Mouse (Mus musculus): ENCODE measurements around the gene Gda. TPM values are rescaled to one million over a fixed set of nuclear protein-coding genes. Genes with fewer than 3 reads are reported as not detected.

The Gda gene
- polyA plus RNA-seq, 1 experiment from 2014 or later, result not detected

DNA sequence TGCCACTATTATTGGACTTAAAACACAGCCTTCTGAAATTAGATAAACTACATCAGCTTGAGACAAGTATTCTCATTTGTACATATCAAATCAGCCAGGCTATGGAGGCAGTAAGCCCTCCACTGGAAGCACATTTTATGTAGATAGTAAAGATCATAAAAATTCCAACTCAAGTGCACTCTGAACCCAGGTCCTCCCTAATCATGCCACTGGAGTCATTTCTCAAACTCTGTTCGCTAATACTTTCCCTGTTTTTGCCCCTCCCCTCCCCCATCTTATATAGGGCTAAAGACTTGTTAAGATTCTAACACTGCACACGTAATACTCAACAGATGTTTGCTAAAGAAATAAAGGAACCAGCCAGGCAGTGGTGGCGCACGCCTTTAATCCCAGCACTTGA is 39.9 kb downstream of the Gda start:
- Histone ChIP-seq H3K4me3 (no peak overlapping the region), H3K4me1 (no peaks in the 10 kb centered on the region), H3K36me3 (replicated peaks) (no peaks in the 10 kb centered on the region), H3K27me3 (ENCODE audit: poor library complexity, severe bottlenecking) (no peaks in the 10 kb centered on the region), H3K9me3 (no peaks in the 10 kb centered on the region), H3K27ac (no peak overlapping the region)
- WGBS, result 86% methylated on average over 4 of the region's 4 CpGs
- DNase-seq (ENCODE audit: extremely low spot score, low spot score), result no peak

- Histone ChIP-seq H3K27me3 (ENCODE audit: poor library complexity, severe bottlenecking) (no peaks in the 10 kb centered on the region), H3K4me1 (no peaks in the 10 kb centered on the region), H3K36me3 (replicated peaks) (no peaks in the 10 kb centered on the region), H3K4me3 (no peak overlapping the region), H3K27ac (no peak overlapping the region), H3K9me3 (no peaks in the 10 kb centered on the region)
- 85% methylated on average over 2 of the region's 2 CpGs for WGBS
- no peak for DNase-seq (ENCODE audit: extremely low spot score, low spot score)
These were observed 40.4 kb downstream of the Gda start for GRCm38 (mm10) chr19:21432879-21433278.

GRCm38 (mm10) chr19:21432286-21432685 is 41.0 kb downstream of the Gda start:
- H3K4me3 ChIP-seq, result no peak overlapping the region
- no peaks in the 10 kb centered on the region for H3K36me3 ChIP-seq (replicated peaks)
- no peaks in the 10 kb centered on the region for H3K27me3 ChIP-seq (ENCODE audit: poor library complexity, severe bottlenecking)
- no peaks in the 10 kb centered on the region for H3K9me3 ChIP-seq
- WGBS, result 95% methylated on average over 3 of the region's 3 CpGs
- H3K4me1 ChIP-seq, result no peaks in the 10 kb centered on the region
- H3K27ac ChIP-seq, result no peak overlapping the region
- DNase-seq (ENCODE audit: extremely low spot score, low spot score), result no peak

- no peak overlapping the region for H3K27ac ChIP-seq
- H3K36me3 ChIP-seq (replicated peaks), result no peaks in the 10 kb centered on the region
- no peak for DNase-seq (ENCODE audit: extremely low spot score, low spot score)
- no peaks in the 10 kb centered on the region for H3K27me3 ChIP-seq (ENCODE audit: poor library complexity, severe bottlenecking)
- 91% methylated on average over 4 of the region's 4 CpGs for WGBS
- H3K9me3 ChIP-seq, result no peaks in the 10 kb centered on the region
- no peak overlapping the region for H3K4me3 ChIP-seq
- H3K4me1 ChIP-seq, result no peaks in the 10 kb centered on the region
These were observed 47.9 kb downstream of the Gda start for GRCm38 (mm10) chr19:21425391-21425790.

DNA sequence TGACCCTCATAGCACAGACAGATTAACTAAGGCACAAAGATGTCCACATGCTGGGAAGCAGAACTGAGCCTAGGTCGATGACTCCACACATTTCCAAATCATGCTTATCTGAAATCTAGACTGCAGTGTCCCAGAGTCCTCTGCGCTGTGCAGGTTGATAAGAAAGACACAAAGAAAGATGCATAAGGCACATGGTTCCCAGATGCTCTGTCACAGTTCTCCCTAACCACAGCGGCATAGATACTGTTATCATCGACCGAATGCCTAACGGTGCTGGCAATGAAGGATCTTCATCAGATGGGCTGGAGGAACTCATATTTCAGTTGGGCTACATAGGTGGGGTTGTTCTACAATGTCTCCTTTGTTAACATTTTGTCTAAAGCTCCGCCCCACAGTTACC is 49.5 kb downstream of the Gda start:
- H3K4me1 ChIP-seq, result no peaks in the 10 kb centered on the region
- DNase-seq (ENCODE audit: extremely low spot score, low spot score), result no peak
- 91% methylated on average over 7 of the region's 7 CpGs for WGBS

DNA sequence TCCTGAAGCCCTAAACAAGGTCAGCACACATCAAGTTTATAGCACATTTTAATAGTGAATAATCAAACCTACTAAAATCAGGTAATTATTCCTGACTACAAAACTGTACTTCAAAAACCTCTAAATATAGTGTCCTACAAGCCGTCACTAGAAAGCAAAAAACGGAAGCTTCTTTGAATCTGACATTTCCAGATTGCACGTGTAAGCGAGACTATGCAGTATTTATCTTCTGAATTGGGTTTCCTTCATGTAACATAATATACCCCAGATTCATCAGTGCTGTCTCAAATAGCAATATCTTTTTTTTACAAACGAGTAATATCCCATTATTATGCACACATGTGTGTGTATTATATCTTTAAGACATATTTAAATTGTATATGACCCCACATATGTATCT is 54.8 kb downstream of the Gda start:
- no peaks in the 10 kb centered on the region for H3K36me3 ChIP-seq (replicated peaks)
- no peak overlapping the region for H3K27ac ChIP-seq
- DNase-seq (ENCODE audit: extremely low spot score, low spot score), result no peak
- no peak overlapping the region for H3K4me3 ChIP-seq
- no peaks in the 10 kb centered on the region for H3K27me3 ChIP-seq (ENCODE audit: poor library complexity, severe bottlenecking)
- H3K9me3 ChIP-seq, result no peaks in the 10 kb centered on the region
- 89% methylated on average over 5 of the region's 5 CpGs for WGBS
- no peaks in the 10 kb centered on the region for H3K4me1 ChIP-seq

More for the DNA sequence above, 49.5 kb downstream of the Gda start:
- Histone ChIP-seq H3K27me3 (ENCODE audit: poor library complexity, severe bottlenecking) (no peaks in the 10 kb centered on the region), H3K27ac (no peak overlapping the region), H3K9me3 (no peaks in the 10 kb centered on the region), H3K36me3 (replicated peaks) (no peaks in the 10 kb centered on the region), H3K4me3 (no peak overlapping the region)

GRCm38 (mm10) chr19:21415377-21415776 is 57.9 kb downstream of the Gda start:
- Histone ChIP-seq H3K27ac (no peak overlapping the region), H3K4me3 (no peak overlapping the region), H3K36me3 (replicated peaks) (no peaks in the 10 kb centered on the region), H3K9me3 (no peaks in the 10 kb centered on the region), H3K4me1 (no peaks in the 10 kb centered on the region), H3K27me3 (ENCODE audit: poor library complexity, severe bottlenecking) (no peaks in the 10 kb centered on the region)
- DNase-seq (ENCODE audit: extremely low spot score, low spot score), result no peak
- 80% methylated on average over 3 of the region's 3 CpGs for WGBS

DNA sequence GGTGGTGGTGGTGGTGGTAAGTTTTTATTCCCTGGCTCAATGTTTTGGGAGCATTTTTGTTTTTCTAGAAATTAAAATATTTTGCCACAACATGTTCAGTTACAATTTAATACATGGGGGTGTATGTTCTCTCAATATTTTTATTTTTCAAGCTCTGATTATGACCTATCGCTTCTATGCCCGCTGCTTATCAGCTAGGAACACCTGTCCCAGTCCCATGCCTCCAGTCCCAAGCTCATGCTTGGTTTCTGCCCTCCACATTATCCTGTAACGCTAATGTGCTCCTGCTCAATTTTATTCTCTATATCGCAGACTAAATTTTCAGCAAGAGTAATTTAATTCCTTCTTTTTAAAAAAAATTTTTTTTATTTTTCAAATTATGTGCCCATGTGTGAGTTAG is 64.1 kb downstream of the Gda start:
- no peaks in the 10 kb centered on the region for H3K9me3 ChIP-seq
- 93% methylated on average over 4 of the region's 4 CpGs for WGBS
- no peak for DNase-seq (ENCODE audit: extremely low spot score, low spot score)
- no peaks in the 10 kb centered on the region for H3K4me1 ChIP-seq
- no peaks in the 10 kb centered on the region for H3K36me3 ChIP-seq (replicated peaks)
- H3K27me3 ChIP-seq (ENCODE audit: poor library complexity, severe bottlenecking), result no peaks in the 10 kb centered on the region
- no peak overlapping the region for H3K27ac ChIP-seq
- no peak overlapping the region for H3K4me3 ChIP-seq

DNA sequence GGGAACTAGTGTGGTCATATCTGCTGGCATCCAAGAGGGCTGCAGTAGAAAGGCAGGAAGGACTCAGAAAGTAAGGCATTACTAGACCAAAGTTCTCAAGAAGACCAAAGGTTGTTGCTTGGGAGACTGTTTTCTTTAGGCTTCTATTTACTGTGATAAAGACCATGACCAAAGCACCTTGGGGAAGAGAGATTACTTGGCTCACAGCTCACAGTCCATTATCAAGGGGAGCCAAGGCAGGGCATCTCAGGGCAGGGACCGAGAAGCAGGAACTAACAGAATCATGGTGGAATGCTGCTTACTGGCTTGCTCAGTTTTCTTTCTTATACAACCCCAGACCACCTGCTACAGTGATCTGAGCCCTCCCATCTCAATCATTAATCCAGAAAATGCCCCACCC is 65.9 kb downstream of the Gda start:
- 88% methylated on average over 1 of the region's 1 CpGs for WGBS
- no peaks in the 10 kb centered on the region for H3K9me3 ChIP-seq
- DNase-seq (ENCODE audit: extremely low spot score, low spot score), result no peak
- no peaks in the 10 kb centered on the region for H3K27me3 ChIP-seq (ENCODE audit: poor library complexity, severe bottlenecking)
- H3K4me3 ChIP-seq, result no peak overlapping the region
- H3K27ac ChIP-seq, result no peak overlapping the region
- H3K4me1 ChIP-seq, result no peaks in the 10 kb centered on the region
- no peaks in the 10 kb centered on the region for H3K36me3 ChIP-seq (replicated peaks)

GRCm38 (mm10) chr19:21397994-21398393 is 75.3 kb downstream of the Gda start:
- DNase-seq (ENCODE audit: extremely low spot score, low spot score), result no peak
- Histone ChIP-seq H3K4me3 (no peak overlapping the region), H3K36me3 (replicated peaks) (no peaks in the 10 kb centered on the region), H3K27ac (no peak overlapping the region), H3K27me3 (ENCODE audit: poor library complexity, severe bottlenecking) (no peaks in the 10 kb centered on the region), H3K9me3 (no peaks in the 10 kb centered on the region), H3K4me1 (no peaks in the 10 kb centered on the region)

- 92% methylated on average over 7 of the region's 7 CpGs for WGBS
- Histone ChIP-seq H3K9me3 (no peaks in the 10 kb centered on the region), H3K36me3 (replicated peaks) (no peaks in the 10 kb centered on the region), H3K4me1 (no peaks in the 10 kb centered on the region), H3K4me3 (no peak overlapping the region), H3K27me3 (ENCODE audit: poor library complexity, severe bottlenecking) (no peaks in the 10 kb centered on the region), H3K27ac (no peak overlapping the region)
- no peak for DNase-seq (ENCODE audit: extremely low spot score, low spot score)
These were observed 76.9 kb downstream of the Gda start for GRCm38 (mm10) chr19:21396364-21396763.

GRCm38 (mm10) chr19:21390904-21391303 is 82.3 kb downstream of the Gda start:
- no peaks in the 10 kb centered on the region for H3K9me3 ChIP-seq
- no peak overlapping the region for H3K27ac ChIP-seq
- no peaks in the 10 kb centered on the region for H3K36me3 ChIP-seq (replicated peaks)
- no peak for DNase-seq (ENCODE audit: extremely low spot score, low spot score)
- H3K4me3 ChIP-seq, result no peak overlapping the region
- H3K4me1 ChIP-seq, result no peaks in the 10 kb centered on the region
- WGBS, result 93% methylated on average over 7 of the region's 7 CpGs
- H3K27me3 ChIP-seq (ENCODE audit: poor library complexity, severe bottlenecking), result no peaks in the 10 kb centered on the region

DNA sequence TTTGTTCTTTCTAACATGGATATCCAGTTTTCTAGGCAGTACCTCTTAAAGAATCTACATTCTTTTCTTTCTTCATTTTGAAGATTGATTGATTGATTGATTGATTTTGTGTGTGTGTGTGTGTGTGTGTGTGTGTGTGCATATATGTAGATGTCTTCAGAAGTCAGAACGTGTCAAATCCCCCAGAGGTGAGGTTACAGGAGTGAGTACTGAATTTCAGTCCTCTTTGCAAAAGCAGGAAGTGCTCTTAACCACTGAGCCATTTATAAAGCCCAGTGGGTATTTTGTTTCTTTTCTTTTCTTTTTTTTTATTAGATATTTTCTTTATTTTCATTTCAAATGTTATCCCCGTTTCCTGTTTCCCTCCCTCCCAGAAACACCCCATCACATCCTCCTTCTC is 86.4 kb downstream of the Gda start:
- 84% methylated on average over 2 of the region's 2 CpGs for WGBS

GRCm38 (mm10) chr19:21384231-21384630 is 89.0 kb downstream of the Gda start:
- Histone ChIP-seq H3K9me3 (no peaks in the 10 kb centered on the region), H3K36me3 (replicated peaks) (no peaks in the 10 kb centered on the region), H3K4me1 (no peaks in the 10 kb centered on the region), H3K27ac (no peak overlapping the region), H3K4me3 (no peak overlapping the region), H3K27me3 (ENCODE audit: poor library complexity, severe bottlenecking) (no peaks in the 10 kb centered on the region)
- WGBS, result 97% methylated on average over 3 of the region's 3 CpGs
- DNase-seq (ENCODE audit: extremely low spot score, low spot score), result no peak

More for the DNA sequence above, 86.4 kb downstream of the Gda start:
- Histone ChIP-seq H3K9me3 (no peaks in the 10 kb centered on the region), H3K4me3 (no peak overlapping the region), H3K36me3 (replicated peaks) (no peaks in the 10 kb centered on the region), H3K27ac (no peak overlapping the region), H3K4me1 (no peaks in the 10 kb centered on the region), H3K27me3 (ENCODE audit: poor library complexity, severe bottlenecking) (no peaks in the 10 kb centered on the region)
- DNase-seq (ENCODE audit: extremely low spot score, low spot score), result no peak

Measured in forebrain, embryonic 10.5 days (tissue).